Mouse (Mus musculus) heart, adult 2 months (tissue): ENCODE results near the gene Slc25a38.

ENCODE experiments used
- CTCF ChIP-seq: fragments of 200-600 bp; IDR thresholded peaks from 2 replicates; pipeline ENCODE4 v1.8.1; 2022; ENCODE audit warnings: antibody characterized with exemption, mild to moderate bottlenecking, moderate library complexity
- POLR2A ChIP-seq: fragments of 200-500 bp; IDR thresholded peaks from 2 replicates; pipeline ENCODE4 v1.6.1; 2011; ENCODE audit warnings: mild to moderate bottlenecking, low read depth, low read length, control low read depth; ENCODE audit not compliant: insufficient read depth

- TF ChIP-seq CTCF (no peak), POLR2A (0 out of 2 replicates have a peak, but pooled peaks have one; percentile 7)
These were observed 23.7 kb downstream of the Slc25a38 start for GRCm38 (mm10) chr9:120133755-120134475.
